Mouse (Mus musculus) kidney, adult 2 months (tissue): ENCODE measurements at regions not wholly inside any gene's neighbourhood (a gene's known extent, or its start where the extent isn't known, plus 50 kb on each side); places are given as distances from the start of the nearest gene placed in this dataset.

Experiments used
- CTCF ChIP-seq: fragments of 200-500 bp; conservative IDR thresholded peaks from 2 replicates; pipeline ENCODE4 v1.5.1; 2011; ENCODE audit warnings: low read depth, mild to moderate bottlenecking, control low read depth, low read length, moderate library complexity, mixed read lengths; ENCODE audit not compliant: insufficient read depth, insufficient read length
- POLR2A ChIP-seq: fragments of 200-500 bp; IDR thresholded peaks from one replicate; pipeline ENCODE4 v1.6.1; 2011; ENCODE audit warnings: low read depth, low read length, control low read depth

- TF ChIP-seq CTCF (peak; percentile 66), POLR2A (no peak)
Measured at GRCm38 (mm10) chr12:7777220-7778055, 200.0 kb upstream of the Apob start.
